Mouse (Mus musculus): ENCODE data around the gene Akr1b7.

DNA sequence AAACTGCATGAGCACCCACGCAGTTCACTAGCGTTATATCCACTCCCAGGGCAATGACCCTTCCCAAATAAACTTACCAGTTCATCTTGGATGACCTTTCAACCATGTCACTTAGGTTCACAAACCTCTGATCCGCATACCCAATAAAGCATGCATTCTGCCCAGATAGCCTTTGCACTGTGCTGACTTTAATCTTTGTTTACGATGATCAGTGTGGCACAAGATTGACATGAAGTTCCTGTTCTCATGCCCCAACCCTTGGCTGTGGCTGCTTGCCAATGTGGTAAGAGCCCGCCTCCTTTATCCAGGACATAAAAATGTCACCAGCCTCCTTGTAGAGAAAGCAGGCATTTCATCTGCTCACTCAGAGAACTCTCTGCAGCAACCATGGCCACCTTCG is at the start of gene Akr1b7:
- no peak for TF ChIP-seq TAL1 (IDR thresholded peaks at IDR 0.05; ENCODE audit: low read length)
- TF ChIP-seq GATA1 (IDR thresholded peaks at IDR 0.05; ENCODE audit: low read length), result no peak
